Mouse (Mus musculus) midbrain, embryonic 11.5 days (tissue): Measurements from ENCODE around the gene Gm5447. TPM values are rescaled to one million over a fixed set of nuclear protein-coding genes. Genes with fewer than 3 reads are reported as not detected.

Experiments used
- ATAC-seq: fragments of 200-750 bp; cut with Nextera tagmentation; 2 replicates; pipeline ENCODE4 v1.8.0; 2017; ENCODE audit warnings: moderate TSS enrichment, moderate library complexity; ENCODE audit not compliant: low FRiP score
- DNase-seq: peaks from one replicate; pipeline ENCODE4 v3.0.0; 2015; ENCODE audit warnings: low spot score; ENCODE audit errors: missing footprints
- H3K27ac ChIP-seq: fragments of 300-500 bp; sonication (generic); 2 replicates; pipeline ENCODE4 v1.5.1; 2014; ENCODE audit warnings: low read depth, low read length
- H3K27me3 ChIP-seq: fragments of 300-500 bp; sonication (generic); 2 replicates; pipeline ENCODE4 v1.6.1; 2014; ENCODE audit warnings: mild to moderate bottlenecking, low read length, moderate library complexity, mixed read lengths; ENCODE audit not compliant: control insufficient read depth, insufficient read depth
- H3K36me3 ChIP-seq: fragments of 300-500 bp; sonication (generic); 2 replicates; pipeline ENCODE4 v1.6.1; 2014; ENCODE audit warnings: mild to moderate bottlenecking, low read length, moderate library complexity, mixed read lengths; ENCODE audit not compliant: control insufficient read depth, insufficient read depth
- H3K4me1 ChIP-seq: fragments of 300-500 bp; sonication (generic); 2 replicates; pipeline ENCODE4 v1.6.1; 2014; ENCODE audit warnings: low read length; ENCODE audit not compliant: control insufficient read depth, insufficient read depth
- H3K4me2 ChIP-seq: fragments of 300-500 bp; sonication (generic); 2 replicates; pipeline ENCODE4 v1.6.1; 2014; ENCODE audit warnings: mild to moderate bottlenecking, moderate library complexity
- H3K4me3 ChIP-seq: fragments of 300-500 bp; sonication (generic); 2 replicates; pipeline ENCODE4 v1.5.1; 2014; ENCODE audit warnings: low read depth, low read length
- H3K9ac ChIP-seq: fragments of 300-500 bp; sonication (generic); 2 replicates; pipeline ENCODE4 v1.6.1; 2014; ENCODE audit warnings: low read length
- H3K9me3 ChIP-seq: fragments of 300-500 bp; sonication (generic); 2 replicates; pipeline ENCODE4 v1.6.1; 2016; ENCODE audit warnings: low read length; ENCODE audit not compliant: control insufficient read depth
- WGBS: fragments of 180-500 bp; shearing (Covaris S2); extraction: QIAGEN DNeasy Blood & Tissue Kit; methylation state at CpG from one replicate; pipeline ENCODE4 v1.1.7; 2014; 5-methylcytosine and 5-hydroxymethylcytosine counted together
- polyA plus RNA-seq: library from polyadenylated mRNA; unstranded; fragments of >200 nt; fragmentation: Nextera tagmentation; extraction: Ambion mirVana; gene quantifications from 2 replicates; pipeline ENCODE4 v1.2.1, GENCODE M21; 2014

Gene Gm5447
- polyA plus RNA-seq, 1 experiment from 2014 or later, result not detected

- Histone ChIP-seq H3K4me1 (no peaks in the 10 kb centered on the region), H3K9me3 (no peaks in the 10 kb centered on the region), H3K9ac (no peak overlapping the region), H3K4me2 (no peak overlapping the region), H3K27me3 (no peaks in the 10 kb centered on the region), H3K27ac (no peak overlapping the region), H3K36me3 (no peaks in the 10 kb centered on the region), H3K4me3 (no peak overlapping the region)
- DNase-seq (no peak), ATAC-seq (no peak)
- 85% methylated on average over 3 of the region's 3 CpGs for WGBS
These were observed 49.7 kb downstream of the Gm5447 start for GRCm38 (mm10) chr13:31023664-31024063.

Other genes starting within 250 kb of the Gm5447 start
- 0.03 and 0.04 TPM in 2 replicates for gene Irf4, start 225.0 kb upstream of the Gm5447 start, polyA plus RNA-seq
- gene Hus1b, start 26.4 kb upstream of the Gm5447 start, polyA plus RNA-seq, result 0.14 TPM in 1 of 2 replicates, not detected in the other
- gene Exoc2, start 111 bp upstream of the Gm5447 start, polyA plus RNA-seq, result 41.3 and 49.9 TPM in 2 replicates